Mouse (Mus musculus): ENCODE measurements around the gene Slc4a3.

Slc4a3 gene

DNA sequence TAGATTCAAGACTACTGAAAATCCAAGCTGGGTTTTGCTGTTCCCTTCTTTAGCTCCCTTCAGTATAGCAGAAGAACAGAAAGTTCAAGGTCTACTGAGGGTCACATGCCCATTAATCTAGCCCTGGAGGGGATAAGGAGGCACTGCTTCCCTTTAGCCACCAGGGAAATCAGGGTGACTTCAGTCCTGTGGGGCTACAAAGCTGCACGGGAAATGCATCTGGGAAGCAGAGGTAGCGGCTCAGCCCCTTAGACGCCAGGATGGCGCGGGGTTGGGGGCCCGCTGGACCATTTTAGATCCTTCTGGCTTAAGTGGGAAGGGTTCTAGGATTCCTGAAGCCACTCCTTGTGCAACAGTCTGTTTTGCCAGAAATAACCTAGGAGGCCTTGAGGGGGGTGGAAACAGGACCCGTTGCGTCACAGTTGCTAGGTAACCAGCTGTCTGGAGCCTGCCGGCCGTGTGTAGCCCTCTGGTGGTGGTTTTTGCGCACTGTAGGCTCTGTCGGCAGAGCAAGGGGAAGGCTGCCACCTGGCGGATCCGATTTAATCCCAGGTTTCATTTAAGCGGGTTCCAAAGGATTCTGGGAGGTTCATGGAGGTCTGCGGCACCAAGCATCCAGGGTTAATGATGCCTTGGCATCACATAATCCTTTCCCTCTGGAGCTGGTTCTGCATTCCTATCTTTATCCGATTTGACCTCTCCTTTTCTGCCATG, 13.3 kb downstream of the Slc4a3 start:
- peak; percentile 81 for DNase-seq (ENCODE audit: low read depth, low spot score)

DNA sequence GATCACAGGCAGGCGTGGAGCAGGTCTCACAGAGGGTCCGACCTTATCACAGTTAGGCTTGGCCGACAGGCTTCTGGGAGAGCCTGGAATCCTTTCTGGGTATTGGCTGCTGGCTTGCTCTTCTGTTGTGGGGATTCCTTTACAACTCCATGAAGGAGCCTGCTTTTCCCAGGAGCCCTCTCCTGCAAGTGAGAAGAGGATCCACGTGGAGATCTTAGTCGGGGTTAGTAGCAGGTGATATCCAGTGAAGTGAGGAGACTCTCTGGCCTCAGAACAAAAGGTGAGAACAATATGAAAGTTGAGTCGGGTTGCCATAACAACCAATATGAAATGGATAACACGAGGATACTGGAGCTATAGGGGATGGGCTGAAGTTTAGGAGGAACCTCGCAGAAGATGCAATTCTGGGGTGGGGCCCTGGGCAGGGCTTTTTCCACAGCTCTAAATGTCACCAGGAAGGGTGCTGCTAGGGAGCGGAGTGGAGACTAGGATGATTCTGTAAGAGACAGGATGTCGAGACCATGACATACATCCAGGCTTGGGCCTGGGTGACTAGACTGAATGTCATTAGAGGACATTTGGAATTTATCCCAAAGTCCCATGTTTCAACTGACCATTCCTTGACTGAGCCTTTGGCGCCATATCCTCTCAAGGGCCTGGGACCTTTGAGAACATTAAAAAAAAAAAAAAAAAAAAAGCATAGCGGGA, 14.3 kb downstream of the Slc4a3 start:
- DNase-seq (ENCODE audit: low read depth, low spot score): no peak

DNA sequence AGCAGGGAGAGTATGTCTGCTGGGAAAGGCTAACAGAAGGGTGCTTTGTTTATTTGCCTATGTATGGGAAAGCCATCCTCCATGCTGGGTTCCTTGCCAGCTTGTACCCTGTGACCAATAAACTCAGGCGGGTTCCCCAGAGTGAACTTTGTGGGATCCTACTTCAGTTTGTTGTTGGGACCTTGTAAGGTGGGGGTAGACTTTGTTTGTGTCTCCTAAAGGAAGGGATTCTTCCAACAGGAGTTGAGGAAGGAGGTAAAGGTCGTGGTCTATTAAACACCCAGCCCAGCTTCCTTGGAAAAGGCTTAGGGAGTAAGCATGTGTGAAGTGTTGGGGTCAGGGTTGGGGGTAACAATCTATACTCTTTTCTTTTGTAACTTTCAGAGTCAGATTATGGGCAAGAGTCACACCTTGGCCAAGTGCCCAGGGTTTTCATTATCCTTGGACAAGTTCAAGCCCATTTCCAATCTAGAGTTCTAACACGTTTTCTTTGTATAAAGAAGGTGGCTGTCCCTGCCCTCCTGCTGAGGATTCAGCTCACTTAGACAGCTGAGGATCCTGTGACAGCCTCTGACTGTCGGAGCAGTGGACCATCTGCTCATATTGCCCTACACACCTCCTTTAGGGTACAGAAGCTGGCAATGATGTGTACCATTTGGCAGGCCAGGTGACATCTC, 15.3 kb downstream of the Slc4a3 start:
- no peak for DNase-seq (ENCODE audit: low read depth, low spot score)

DNA sequence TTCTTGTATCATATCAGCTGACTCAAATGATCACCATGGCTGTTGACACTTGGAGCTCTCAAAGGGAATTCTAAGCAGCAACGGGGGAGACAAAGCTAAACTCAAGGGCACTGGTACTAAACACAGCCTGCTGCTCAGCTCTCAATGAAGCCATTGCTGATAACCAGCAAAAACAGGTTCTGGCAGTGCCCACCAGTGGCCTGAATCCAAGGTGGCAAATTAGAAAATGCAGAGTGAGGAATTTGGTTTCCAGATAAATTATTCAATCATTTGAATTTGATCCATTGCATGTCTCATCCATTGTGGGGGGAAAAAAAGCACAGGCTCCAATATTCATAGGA, 15.8 kb downstream of the Slc4a3 start:
- DNase-seq (ENCODE audit: low read depth, low spot score): no peak

DNA sequence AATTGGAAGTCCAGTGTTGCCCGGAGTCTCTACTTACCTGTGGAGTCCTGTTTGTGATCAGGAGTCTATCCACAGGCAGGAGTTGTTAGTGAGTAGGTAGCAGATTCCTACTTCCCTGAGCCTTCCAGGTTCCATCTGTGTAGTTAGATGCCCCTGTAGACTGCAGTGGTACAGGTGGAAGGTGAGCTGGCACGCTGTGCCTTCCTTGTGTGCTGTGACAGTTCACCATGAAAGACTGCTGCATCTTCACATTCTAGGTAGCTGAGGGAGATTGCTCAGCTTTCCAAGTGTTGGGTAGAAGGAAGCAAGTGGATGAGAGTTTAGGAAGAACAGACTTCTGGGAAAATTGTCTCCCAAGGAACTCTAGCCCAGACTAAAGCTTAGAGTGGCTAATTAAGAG, 18.0 kb downstream of the Slc4a3 start:
- DNase-seq (ENCODE audit: low read depth, low spot score): no peak

DNA sequence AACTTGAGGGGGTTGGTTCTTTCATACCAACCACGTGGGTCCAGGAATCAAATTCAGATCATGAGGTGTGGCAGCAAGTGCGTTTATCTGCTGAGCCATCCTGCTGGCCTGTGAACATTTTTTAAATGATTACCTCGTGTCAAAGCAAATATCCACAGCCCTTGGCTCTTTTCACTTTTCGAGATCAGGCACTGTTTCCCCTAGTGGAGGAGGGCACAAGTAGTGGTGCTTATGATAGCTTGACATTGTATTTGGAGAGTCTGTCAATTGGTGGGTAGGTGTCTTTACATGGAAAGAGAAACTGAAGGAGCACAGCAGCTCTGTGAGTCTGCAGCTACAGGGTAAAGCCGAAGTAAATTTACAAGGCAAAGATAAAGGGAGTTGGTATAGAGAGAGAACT, 18.9 kb downstream of the Slc4a3 start:
- no peak for DNase-seq (ENCODE audit: low read depth, low spot score)

DNA sequence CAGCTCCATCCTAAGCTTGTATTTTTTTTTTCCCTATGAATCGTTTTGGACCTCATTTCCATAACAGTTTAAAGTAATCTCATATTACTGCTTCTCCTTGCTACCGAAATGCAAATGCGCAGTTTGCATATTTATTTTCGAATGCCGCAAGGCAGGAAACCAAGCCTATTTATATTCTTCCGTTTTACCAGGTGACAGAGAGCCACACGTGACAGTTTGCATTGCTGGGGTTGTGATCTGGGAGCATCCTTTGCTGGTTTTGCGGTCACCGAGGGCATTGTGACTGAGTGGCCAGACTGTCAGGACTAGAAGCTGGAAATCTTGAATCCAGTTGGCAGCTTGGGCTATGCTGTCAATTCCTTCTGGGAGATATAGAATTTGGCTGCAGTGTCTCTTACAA, 19.6 kb downstream of the Slc4a3 start:
- no peak for DNase-seq (ENCODE audit: low read depth, low spot score)

DNA sequence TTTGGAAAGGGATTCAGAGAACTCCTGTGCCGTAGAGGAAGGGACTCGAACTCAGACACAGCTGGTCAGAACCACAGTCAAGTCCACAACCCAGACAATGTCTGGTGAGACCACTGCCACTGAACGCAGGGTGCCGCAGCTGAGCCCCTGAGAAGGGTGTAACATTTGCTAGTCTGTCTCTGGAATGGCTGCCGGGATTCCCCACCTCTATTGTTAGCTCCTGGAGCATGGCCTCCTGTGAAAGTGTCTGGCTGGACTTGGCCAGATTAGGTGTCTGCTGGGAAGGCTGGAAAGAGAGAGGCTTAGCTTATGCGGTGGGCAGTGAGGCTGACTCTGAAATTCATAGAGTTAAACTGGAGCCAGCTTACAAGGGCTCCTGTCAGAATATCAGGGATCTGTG, 24.3 kb downstream of the Slc4a3 start:
- DNase-seq (ENCODE audit: low read depth, low spot score): no peak

DNA sequence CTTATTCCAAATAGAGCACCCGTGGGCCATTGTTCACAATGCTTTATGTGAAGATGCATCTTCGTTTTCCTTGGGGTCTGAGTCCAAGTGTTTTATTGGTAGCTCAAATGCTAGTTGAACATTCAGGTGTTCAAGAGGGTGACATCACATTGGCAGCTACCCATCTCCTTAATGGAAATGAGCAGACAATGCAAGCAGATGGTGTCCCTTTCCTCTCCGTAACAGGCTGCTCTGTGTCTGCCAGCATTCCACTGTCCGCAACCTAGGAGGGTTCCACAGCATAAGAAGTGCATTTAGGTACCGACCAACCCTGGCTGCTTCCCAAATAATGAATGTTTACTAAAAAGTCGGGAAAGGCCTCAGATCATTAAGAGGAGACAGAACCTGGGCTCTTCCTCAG, 26.7 kb downstream of the Slc4a3 start:
- DNase-seq (ENCODE audit: low read depth, low spot score): no peak

DNA sequence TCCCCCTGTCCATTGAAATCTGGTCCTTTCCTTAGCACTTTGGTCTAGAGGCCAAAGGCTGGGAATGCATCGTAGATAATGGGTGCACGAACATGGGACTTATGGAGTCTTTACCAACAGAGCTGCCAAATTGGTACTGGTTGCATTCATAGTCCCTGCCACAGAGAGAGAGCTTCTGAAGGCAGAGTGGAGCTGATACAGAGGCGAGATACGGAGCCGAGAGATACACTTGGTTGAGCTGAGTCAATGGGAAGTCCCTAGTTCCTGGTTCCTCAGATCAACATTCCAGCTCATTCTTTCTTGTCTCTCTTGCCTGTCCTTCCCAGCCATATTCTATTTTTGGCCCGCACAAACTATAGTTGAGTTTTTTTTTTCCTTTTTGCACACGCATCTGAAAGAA, 27.6 kb downstream of the Slc4a3 start:
- no peak for DNase-seq (ENCODE audit: low read depth, low spot score)

DNA sequence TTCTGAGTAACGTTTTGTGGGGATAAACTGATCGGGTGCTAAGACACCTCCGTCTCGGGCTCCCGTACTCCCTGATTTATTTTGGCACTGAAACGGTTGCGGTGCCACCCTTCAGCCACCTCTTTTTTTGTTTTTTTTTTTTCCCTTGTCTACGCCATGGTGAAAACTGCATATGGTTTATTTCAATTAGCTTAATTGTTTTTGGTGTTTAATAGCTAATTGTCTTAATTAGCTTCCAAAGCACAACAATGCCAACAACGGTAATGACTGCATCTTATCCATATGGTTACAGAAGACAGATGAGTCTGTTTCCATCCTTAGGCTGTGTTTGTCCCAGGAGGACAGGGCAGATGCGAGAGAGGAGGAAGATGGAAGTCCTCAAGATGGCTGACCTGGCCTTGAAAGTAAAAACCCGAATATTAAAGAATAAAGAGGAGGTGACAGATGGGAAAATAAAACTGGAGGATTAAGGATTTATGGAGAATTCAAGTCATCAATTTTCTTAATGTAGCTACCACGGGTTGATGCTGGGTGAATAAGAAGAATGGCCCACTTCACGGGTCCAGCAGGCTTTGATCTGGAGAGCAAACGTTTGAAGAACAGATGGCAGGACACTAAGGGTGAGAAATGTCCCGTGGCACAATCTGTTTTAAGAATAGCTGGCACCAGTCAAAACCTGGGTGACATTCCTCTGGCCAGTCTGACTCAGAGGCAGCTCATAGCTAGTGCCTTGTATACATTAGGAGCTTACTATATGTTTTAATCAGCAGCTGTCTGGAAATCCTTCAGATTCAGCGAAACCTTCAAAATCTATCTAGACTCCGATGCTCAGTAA, 28.6 kb downstream of the Slc4a3 start:
- no peak for DNase-seq (ENCODE audit: low read depth, low spot score)

DNA sequence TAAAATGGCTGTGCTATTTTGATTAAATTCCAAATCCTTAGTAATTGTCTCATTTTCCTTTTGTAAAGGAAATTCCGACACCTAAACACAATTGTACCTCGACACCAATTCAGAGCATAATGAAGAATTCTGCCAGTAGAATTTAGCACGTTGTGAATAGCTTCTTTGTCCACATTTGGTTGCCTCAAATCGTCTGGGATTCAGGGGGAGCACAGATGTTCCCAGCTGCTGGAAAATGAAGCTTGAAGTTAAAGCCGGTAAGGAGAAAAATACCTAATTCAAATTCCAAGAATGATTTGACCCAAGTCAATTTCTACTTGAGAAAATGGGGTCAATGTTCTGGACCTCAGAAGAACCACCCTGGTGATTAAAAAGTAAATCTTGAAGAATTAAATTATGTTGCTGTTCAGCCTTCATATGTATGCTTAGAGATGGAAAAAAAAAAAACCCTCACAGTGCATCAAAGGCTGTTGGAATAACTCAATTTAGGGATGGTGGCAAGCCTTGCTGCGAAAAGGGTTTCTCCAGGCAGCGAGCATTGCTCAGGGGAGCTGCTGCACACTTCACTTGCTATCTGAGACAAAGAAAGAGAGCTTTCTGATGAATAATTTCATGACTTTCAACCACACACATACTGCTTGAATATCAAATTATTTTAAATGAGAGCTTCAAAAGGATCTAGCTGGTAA, 36.0 kb downstream of the Slc4a3 start:
- no peak for DNase-seq (ENCODE audit: low read depth, low spot score)

DNA sequence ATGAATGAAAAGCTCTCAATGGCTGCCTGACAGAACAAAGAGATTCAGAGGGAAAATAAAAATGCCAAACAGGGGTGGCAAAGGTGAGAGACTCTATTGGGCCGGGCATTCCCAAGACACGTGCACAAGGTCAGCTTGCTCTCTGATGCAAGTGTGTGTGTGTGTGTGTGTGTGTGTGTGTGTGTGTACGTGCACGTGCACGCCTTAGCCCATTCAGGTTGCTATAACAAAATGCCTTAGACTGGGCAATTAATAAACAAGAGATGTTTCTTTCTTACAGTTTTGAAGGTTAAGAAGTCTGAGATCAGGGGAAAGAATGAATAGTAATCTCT, 36.5 kb downstream of the Slc4a3 start:
- DNase-seq (ENCODE audit: low read depth, low spot score): no peak

DNA sequence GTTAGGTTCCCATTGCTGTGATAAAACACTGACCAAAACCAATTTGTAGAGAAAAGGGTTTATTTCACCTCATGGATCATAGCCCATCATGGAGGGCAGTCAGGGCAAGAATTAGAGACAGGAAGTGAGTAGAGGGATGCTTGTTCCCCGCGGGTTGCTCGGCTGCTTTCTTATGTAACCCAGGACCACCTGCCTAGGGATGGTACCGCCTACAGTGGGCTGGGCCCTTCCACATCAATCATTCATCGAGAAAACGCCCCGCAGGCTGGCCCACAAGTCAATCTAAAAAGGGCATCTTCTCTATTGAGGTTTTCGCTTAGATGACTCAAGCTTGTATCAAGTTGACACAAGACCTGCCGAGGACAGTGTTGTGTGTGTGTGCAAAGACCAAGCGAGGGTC, 37.0 kb downstream of the Slc4a3 start:
- DNase-seq (ENCODE audit: low read depth, low spot score): no peak

DNA sequence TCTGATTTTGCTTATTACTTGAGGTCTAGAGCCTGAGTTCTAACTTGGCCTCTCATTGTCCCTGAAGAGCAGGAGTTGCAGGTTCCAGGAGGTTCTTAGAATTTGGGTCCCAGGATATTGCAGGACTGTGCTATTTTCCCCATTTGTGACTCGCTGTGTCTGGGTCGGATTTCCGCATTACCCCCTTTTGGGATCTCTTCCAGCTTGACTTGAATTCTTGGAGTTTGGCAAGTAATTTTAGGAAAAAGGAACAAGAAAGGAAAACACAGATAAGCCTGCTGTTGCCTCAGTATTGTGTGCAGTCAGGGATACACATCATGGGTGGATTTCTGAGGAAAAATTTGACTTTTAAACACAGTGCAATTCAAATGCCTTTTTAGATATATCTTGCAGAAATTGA, 40.7 kb downstream of the Slc4a3 start:
- DNase-seq (ENCODE audit: low read depth, low spot score): no peak

DNA sequence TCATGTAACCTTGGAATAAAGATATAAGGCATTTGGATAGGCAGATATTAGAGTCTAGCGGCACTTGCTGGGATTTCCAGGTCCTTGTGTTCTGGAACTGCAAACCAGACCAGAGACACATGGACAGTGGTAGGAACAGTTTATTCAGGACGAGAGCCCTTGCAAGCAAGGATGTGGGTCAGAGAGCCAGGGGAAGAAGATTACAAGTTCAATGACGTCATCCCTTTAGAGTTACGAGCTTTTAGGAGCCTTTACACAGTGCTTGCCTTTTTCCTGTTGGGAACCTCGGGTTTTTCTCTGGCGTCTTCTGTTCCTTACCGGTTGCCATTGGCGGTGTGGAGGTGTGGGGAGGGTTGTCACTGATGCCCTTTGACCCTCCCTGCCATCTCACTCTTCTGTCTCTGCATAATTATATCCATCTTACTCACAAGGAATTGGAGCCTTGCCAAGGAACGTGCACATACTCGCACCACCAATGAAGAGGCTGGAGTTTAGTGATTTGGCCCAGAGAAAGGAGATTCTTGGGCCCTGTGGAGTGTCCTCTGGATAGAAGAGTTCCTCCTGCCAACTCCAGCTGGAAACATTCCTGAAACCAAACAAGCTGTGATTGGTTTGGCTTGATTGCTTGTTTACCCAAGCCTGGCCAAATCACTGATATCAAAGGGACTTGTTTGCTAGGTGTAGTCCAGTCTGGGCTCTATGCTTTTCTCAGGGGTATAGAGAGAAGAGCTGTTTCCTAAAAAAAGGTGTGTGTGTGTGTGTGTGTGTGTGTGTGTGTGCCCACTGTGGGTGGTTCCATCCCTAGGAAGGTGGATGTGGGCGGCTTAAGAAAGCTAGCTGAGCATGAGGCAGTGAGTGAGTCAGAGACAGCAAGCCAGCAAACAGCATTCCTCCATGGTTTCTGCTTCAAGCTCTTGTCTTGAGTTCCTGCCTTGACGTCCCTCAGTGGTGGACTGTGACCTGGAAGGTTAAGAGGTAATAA, 42.0 kb downstream of the Slc4a3 start:
- DNase-seq (ENCODE audit: low read depth, low spot score): no peak

DNA sequence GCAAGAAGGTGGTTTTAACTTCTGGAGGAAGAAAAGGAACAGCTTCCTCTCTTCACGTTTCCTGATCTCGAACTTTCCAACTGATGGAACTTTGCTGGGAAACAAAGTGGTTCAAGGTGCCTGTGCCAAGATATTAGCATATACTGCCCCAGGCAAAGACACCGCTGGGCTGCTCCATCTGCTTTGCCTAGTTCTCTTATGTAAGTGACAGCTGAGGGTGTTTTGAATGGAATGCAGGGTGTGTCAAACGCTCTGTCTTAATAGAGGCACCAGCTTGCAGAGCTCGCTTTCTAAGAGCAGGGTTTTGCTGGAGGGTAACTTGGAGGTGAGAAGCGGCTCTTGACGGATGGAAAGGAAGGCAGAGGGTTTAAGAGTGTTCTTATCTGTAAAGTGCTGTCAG, 42.8 kb downstream of the Slc4a3 start:
- DNase-seq (ENCODE audit: low read depth, low spot score): no peak

DNA sequence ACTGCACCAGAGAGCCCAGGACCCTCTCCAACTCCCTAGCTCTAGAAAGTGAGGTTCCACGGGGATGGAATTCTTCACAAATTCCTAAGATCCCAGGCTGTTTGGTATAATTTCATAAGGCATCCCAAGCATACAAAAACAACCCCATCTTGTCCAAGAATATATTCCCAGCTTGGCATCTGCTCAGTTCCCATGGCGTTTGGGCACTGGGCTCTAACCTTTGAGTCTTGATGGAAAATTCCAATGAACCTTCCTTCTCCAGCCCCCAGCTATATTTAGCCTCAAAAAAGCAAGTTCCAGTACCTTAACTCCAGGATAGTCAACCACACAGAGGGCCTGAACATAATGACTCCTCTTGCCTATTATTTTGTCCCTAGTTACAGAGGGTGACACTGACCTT, 43.9 kb downstream of the Slc4a3 start:
- DNase-seq (ENCODE audit: low read depth, low spot score): no peak

DNA sequence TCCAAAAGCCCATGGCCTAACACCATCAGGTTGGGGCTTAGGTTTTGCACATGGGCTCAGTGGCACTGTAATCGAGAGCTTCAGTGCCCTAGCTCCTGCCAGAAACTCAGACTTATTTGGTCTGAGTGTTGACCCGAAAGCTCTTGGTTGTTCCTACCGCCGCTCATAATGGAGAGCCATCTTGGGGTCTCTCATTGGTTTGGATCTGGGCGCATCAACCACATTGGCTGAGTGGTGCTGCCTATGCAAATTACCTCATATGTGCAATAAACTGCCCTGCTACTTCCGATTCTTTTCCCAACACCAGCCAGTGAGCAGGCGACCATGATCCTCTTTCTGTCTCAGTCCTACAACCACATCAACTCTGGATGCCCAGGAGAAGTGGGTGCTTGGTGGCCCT, 47.9 kb downstream of the Slc4a3 start:
- DNase-seq (ENCODE audit: low read depth, low spot score): no peak

DNA sequence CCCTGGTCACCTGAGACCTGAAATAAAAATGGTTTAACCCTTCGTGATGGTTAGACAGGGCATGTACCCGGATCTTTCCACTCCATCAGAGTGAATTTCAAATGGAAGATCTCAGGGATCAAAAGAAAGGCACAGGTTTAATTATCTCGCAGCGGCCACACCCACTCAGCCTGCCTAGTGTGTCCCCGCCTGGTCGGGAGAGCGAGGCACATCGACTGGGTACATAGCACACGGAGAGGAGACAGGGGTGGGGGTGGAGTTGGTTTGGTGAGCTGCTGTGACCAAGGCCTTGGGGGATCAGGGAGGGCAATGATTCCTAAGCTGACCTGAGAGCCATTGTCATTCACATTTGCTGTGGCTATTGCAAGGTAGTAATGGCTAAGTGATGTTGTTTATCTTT, 48.8 kb downstream of the Slc4a3 start:
- DNase-seq (ENCODE audit: low read depth, low spot score): no peak

DNA sequence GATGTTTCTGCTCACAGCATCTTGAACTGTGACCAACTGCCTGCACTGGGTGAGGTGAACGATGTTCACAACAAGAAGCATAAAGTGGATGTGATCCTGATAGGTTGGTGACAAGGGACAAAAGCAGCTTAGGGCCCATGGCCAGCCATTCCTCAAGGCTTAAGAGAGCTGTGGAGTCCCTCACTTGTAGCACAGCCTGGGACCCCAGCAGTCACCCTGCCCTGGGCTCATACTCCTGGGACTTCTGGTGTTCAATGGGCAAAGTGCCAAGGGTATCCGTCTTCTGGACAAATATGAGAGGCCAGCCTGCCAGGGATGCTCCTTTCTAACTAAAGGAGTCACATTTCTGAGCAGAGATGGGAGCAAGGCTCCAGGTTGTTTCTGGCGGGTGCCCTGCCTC, 49.9 kb downstream of the Slc4a3 start:
- no peak for DNase-seq (ENCODE audit: low read depth, low spot score)
